Mouse (Mus musculus) embryonic facial prominence, embryonic 14.5 days (tissue): ENCODE results near the gene Anks1. TPM values are rescaled to one million over a fixed set of nuclear protein-coding genes. Genes with fewer than 3 reads are reported as not detected.
A peak's percentile ranks its signal among the peaks of the same experiment; 100 is the strongest.

Experiments used
- ATAC-seq: fragments of 200-750 bp; cut with Nextera tagmentation; 2 replicates; pipeline ENCODE4 v1.8.0; 2017; ENCODE audit warnings: low read depth, moderate number of reproducible peaks, moderate TSS enrichment
- DNase-seq: peaks from one replicate; pipeline ENCODE4 v3.0.0-alpha.2; 2015; ENCODE audit warnings: low spot score
- H3K27ac ChIP-seq: fragments of 300-500 bp; sonication (generic); replicated peaks from 2 replicates; pipeline ENCODE4 v1.5.1; 2014; ENCODE audit warnings: low read depth, mild to moderate bottlenecking, low read length, moderate library complexity
- H3K27me3 ChIP-seq: fragments of 300-500 bp; sonication (generic); replicated peaks from 2 replicates; pipeline ENCODE4 v1.6.1; 2014; ENCODE audit warnings: low read length; ENCODE audit not compliant: control insufficient read depth, insufficient read depth
- H3K36me3 ChIP-seq: fragments of 300-500 bp; sonication (generic); 2 replicates; pipeline ENCODE4 v1.6.1; 2014; ENCODE audit warnings: low read length, mixed read lengths; ENCODE audit not compliant: control insufficient read depth, insufficient read depth
- H3K4me1 ChIP-seq: fragments of 300-500 bp; sonication (generic); 2 replicates; pipeline ENCODE4 v1.6.1; 2014; ENCODE audit warnings: antibody characterized with exemption, low read length; ENCODE audit not compliant: control insufficient read depth, insufficient read depth
- H3K4me2 ChIP-seq: fragments of 300-500 bp; sonication (generic); 2 replicates; pipeline ENCODE4 v1.6.1; 2014; ENCODE audit warnings: low read depth, mild to moderate bottlenecking, low read length, moderate library complexity, mixed read lengths
- H3K4me3 ChIP-seq: fragments of 300-500 bp; sonication (generic); 2 replicates; pipeline ENCODE4 v1.5.1; 2014; ENCODE audit warnings: low read depth, mild to moderate bottlenecking, low read length
- H3K9ac ChIP-seq: fragments of 300-500 bp; sonication (generic); 2 replicates; pipeline ENCODE4 v1.6.1; 2014; ENCODE audit warnings: low read depth, mild to moderate bottlenecking, low read length, moderate library complexity, mixed read lengths
- H3K9me3 ChIP-seq: fragments of 300-500 bp; sonication (generic); 2 replicates; pipeline ENCODE4 v1.6.1; 2016; ENCODE audit warnings: low read length; ENCODE audit not compliant: control insufficient read depth
- WGBS: fragments of 180-500 bp; shearing (Covaris S2); extraction: QIAGEN DNeasy Blood & Tissue Kit; methylation state at CpG from one replicate; pipeline ENCODE4 v1.1.7; 2014; 5-methylcytosine and 5-hydroxymethylcytosine counted together
- polyA plus RNA-seq: library from polyadenylated mRNA; unstranded; fragments of >200 nt; fragmentation: Nextera tagmentation; extraction: Ambion mirVana; gene quantifications from 2 replicates; pipeline ENCODE4 v1.2.1, GENCODE M21; 2014

The Anks1 gene
- polyA plus RNA-seq, 1 experiment from 2014 or later: 14.2 TPM

- Histone ChIP-seq H3K9ac (peak within 1 kb of the TSS; percentile 70), H3K4me1 (0 out of 2 replicates have a peak, but pooled peaks cover under 1% of the 10 kb centered on the region), H3K9me3 (no peaks in the 10 kb centered on the region), H3K36me3 (no peaks in the 10 kb centered on the region), H3K27me3 (no peaks in the 10 kb centered on the region), H3K4me3 (peak within 1 kb of the TSS; percentile 67), H3K4me2 (peak within 1 kb of the TSS; percentile 100), H3K27ac (no peak within 1 kb of the TSS; the same call in 1 of the 2 replicates)
- peak; percentile 93 for DNase-seq
- ATAC-seq: peak; percentile 89
- WGBS: under 1% methylated on average over 24 of the region's 57 CpGs
Measured at GRCm38 (mm10) chr17:28080045-28080816, 171.1 kb downstream of the Anks1 start, which contains the start of gene Tcp11. Gene Tcp11, minus strand, starts transcription at chr17:28080639.

- H3K27ac ChIP-seq: no peak overlapping the region
- ATAC-seq: no peak; the same call in 1 of the 2 replicates
- DNase-seq: no peak
Measured at GRCm38 (mm10) chr17:28080817-28081165, 171.7 kb downstream of the Anks1 start.

DNA sequence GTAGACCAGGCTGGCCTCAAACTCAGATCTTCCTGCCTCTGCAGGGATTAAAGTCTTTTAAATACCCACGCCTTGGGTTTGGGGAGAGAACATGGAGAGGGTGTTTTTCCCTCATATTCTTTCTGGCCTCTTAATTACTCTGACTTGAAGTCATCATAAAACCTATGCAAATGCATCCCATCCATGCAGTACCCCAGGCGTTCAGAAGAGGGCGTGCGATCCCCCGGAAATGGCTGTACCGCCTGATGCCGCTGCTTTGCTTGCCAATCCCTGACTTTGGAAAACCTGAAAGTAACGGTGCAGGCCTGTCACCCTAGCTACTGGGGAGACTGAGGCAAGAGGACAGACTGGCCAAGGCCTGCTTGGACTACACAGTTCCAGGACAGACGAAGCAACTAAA is 172.3 kb downstream of the Anks1 start:
- ATAC-seq (no peak), DNase-seq (no peak)
- 50% methylated on average over 9 of the region's 9 CpGs for WGBS
- no peak overlapping the region for H3K4me3 ChIP-seq
- no peak overlapping the region for H3K27ac ChIP-seq
- H3K4me1 ChIP-seq: 0 out of 2 replicates have a peak, but pooled peaks cover 3% of the 10 kb centered on the region
- H3K9ac ChIP-seq: no peak overlapping the region
- no peaks in the 10 kb centered on the region for H3K36me3 ChIP-seq
- H3K27me3 ChIP-seq: no peaks in the 10 kb centered on the region
- H3K9me3 ChIP-seq: no peaks in the 10 kb centered on the region
- H3K4me2 ChIP-seq: no peak overlapping the region

More at GRCm38 (mm10) chr17:28080817-28081165, 171.7 kb downstream of the Anks1 start:
- H3K4me3 ChIP-seq: peak overlapping the region; percentile 67
- peak overlapping the region; percentile 100 for H3K4me2 ChIP-seq
- 0 out of 2 replicates have a peak overlapping the region, but pooled peaks have one; percentile 70 for H3K9ac ChIP-seq
- no peaks in the 10 kb centered on the region for H3K9me3 ChIP-seq
- 0 out of 2 replicates have a peak, but pooled peaks cover 3% of the 10 kb centered on the region for H3K4me1 ChIP-seq
- WGBS: 12% methylated on average over 9 of the region's 9 CpGs
- H3K27me3 ChIP-seq: no peaks in the 10 kb centered on the region
- no peaks in the 10 kb centered on the region for H3K36me3 ChIP-seq

DNA sequence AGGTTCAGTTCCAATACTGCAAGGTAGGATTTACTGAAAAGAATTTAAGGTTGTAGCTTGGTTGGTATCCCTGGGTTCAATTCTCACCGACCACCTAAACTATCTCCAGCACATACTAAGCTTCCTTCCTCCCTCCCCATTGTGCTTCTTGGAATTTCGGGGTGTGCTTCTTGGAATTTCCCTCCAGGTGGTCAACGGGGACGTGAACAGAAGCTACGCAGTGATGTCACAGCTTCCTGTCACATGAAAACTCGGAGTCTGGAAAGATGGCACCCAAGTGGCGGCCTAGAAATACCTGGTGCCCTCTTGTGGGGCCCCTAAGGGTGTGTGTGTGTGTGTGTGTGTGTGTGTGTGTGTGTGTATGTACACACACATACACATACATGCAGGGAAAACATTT is 172.8 kb downstream of the Anks1 start:
- no peaks in the 10 kb centered on the region for H3K27me3 ChIP-seq
- ATAC-seq: no peak
- DNase-seq: no peak
- no peak overlapping the region for H3K4me3 ChIP-seq
- no peak overlapping the region for H3K27ac ChIP-seq
- no peaks in the 10 kb centered on the region for H3K9me3 ChIP-seq
- no peak overlapping the region for H3K9ac ChIP-seq
- 89% methylated on average over 7 of the region's 7 CpGs for WGBS
- 0 out of 2 replicates have a peak, but pooled peaks cover 3% of the 10 kb centered on the region for H3K4me1 ChIP-seq
- H3K4me2 ChIP-seq: no peak overlapping the region
- no peaks in the 10 kb centered on the region for H3K36me3 ChIP-seq

- no peaks in the 10 kb centered on the region for H3K36me3 ChIP-seq
- no peak for ATAC-seq
- no peak overlapping the region for H3K27ac ChIP-seq
- no peak overlapping the region for H3K9ac ChIP-seq
- no peak overlapping the region for H3K4me2 ChIP-seq
- 0 out of 2 replicates have a peak, but pooled peaks cover 3% of the 10 kb centered on the region for H3K4me1 ChIP-seq
- no peak overlapping the region for H3K4me3 ChIP-seq
- H3K27me3 ChIP-seq: no peaks in the 10 kb centered on the region
- no peak for DNase-seq
- 69% methylated on average over 13 of the region's 13 CpGs for WGBS
- no peaks in the 10 kb centered on the region for H3K9me3 ChIP-seq
Measured at GRCm38 (mm10) chr17:28082863-28083262, 173.8 kb downstream of the Anks1 start.

DNA sequence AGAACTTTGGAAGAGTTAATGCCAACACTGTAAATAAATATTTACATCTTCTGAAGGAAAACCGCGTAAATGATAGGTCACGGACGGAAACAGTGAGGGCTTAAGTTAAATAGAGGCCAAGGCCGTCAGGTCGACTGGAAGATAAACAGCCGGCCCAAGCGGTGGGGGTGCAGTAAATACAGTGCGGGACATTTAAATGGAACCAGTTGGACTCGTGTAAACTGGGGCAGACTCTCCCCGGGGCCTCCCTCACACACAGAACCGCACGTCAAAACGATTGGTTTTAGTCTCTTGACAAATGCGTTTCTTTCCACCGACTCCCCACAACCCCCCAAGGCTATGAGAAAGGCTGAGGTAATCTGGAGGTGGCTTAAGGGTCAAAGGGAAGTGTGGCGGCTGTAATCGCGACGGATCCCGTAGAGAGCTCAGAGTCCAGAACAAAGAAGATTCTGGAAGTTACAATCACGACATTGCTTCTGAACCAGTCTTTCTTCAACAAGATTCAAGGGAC is 175.3 kb downstream of the Anks1 start:
- ATAC-seq (no peak), DNase-seq (no peak)
- Histone ChIP-seq H3K9me3 (no peaks in the 10 kb centered on the region), H3K4me2 (peak overlapping the region; percentile 50), H3K36me3 (no peaks in the 10 kb centered on the region), H3K4me3 (no peak overlapping the region), H3K27me3 (no peaks in the 10 kb centered on the region), H3K27ac (no peak overlapping the region), H3K4me1 (0 out of 2 replicates have a peak, but pooled peaks cover 3% of the 10 kb centered on the region), H3K9ac (0 out of 2 replicates have a peak overlapping the region, but pooled peaks have one; percentile 32)
- WGBS: 18% methylated on average over 22 of the region's 22 CpGs

GRCm38 (mm10) chr17:28084964-28085363 is 175.9 kb downstream of the Anks1 start:
- H3K9ac ChIP-seq: 0 out of 2 replicates have a peak overlapping the region, but pooled peaks have one; percentile 32
- H3K4me2 ChIP-seq: peak overlapping the region; percentile 50
- H3K27me3 ChIP-seq: no peaks in the 10 kb centered on the region
- peak; percentile 64 for ATAC-seq
- 2% methylated on average over 16 of the region's 16 CpGs for WGBS
- no peaks in the 10 kb centered on the region for H3K9me3 ChIP-seq
- DNase-seq: peak; percentile 95
- H3K4me3 ChIP-seq: peak overlapping the region; percentile 24; the same call in 1 of the 2 replicates
- 0 out of 2 replicates have a peak, but pooled peaks cover 3% of the 10 kb centered on the region for H3K4me1 ChIP-seq
- no peaks in the 10 kb centered on the region for H3K36me3 ChIP-seq
- peak overlapping the region; percentile 11; the same call in 1 of the 2 replicates for H3K27ac ChIP-seq

DNA sequence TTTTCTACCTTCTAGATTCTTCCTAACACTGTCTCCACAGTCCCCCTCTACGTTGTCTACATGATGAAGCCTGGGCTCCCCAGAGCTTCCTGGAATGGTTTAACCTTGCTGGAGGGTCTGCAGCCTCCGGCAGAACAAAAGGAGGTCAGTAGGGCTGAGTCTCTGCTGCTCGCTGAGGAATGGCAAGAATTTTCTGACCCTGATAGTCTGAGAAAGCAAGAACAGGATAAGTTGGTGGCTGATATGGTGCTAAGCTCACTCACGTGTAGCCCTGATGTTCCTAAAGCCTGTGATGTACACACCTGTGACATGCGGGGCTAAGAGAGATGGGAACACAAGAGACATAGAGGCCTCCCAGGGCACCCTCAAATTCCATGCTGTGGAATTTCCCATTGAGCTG is 178.3 kb downstream of the Anks1 start:
- Histone ChIP-seq H3K4me3 (no peak overlapping the region), H3K9me3 (0 out of 2 replicates have a peak, but pooled peaks cover 3% of the 10 kb centered on the region), H3K27me3 (no peaks in the 10 kb centered on the region), H3K36me3 (no peaks in the 10 kb centered on the region), H3K4me2 (no peak overlapping the region), H3K9ac (no peak overlapping the region), H3K4me1 (0 out of 2 replicates have a peak, but pooled peaks cover 3% of the 10 kb centered on the region), H3K27ac (0 out of 2 replicates have a peak overlapping the region, but pooled peaks have one; percentile 24)
- DNase-seq (no peak), ATAC-seq (no peak)
- 18% methylated on average over 5 of the region's 5 CpGs for WGBS
